Mouse (Mus musculus) C3H10T1/2 (cell line): ENCODE data around the gene Ankrd28. TPM values are rescaled to one million over a fixed set of nuclear protein-coding genes. Genes with fewer than 3 reads are reported as not detected.

Experiments used
- polyA plus RNA-seq, 2 experiments: library from polyadenylated mRNA; unstranded; fragments of >200 nt; fragmentation: generic; extraction: Trizol; gene quantifications; one replicate each; pipeline ENCODE4 v1.2.1; 2012; ENCODE audit warnings: missing spikeins in 2 of 2

The Ankrd28 gene
- 1 to 10 TPM in 1 of 2 experiments, under 1 TPM in 1; 0.80 to 6.0 TPM for polyA plus RNA-seq

GRCm38 (mm10) chr14:31830571-31831369 is at the start of gene Ankrd28:
TSS of gene Ankrd28 (minus strand) at chr14:31830651.

Other genes with a start within 250 kb of the Ankrd28 start
- gene Colq, start 239.3 kb downstream of the Ankrd28 start, polyA plus RNA-seq: under 1 TPM; 0.02 to 0.17 TPM
- gene Gm49387, start 189.8 kb downstream of the Ankrd28 start, polyA plus RNA-seq: not detected
- 10 to 100 TPM; 15.2 to 53.8 TPM for gene Btd, start 189.6 kb downstream of the Ankrd28 start, polyA plus RNA-seq
- 10 to 100 TPM in 1 of 2 experiments, 1 to 10 TPM in 1; 1.5 to 12.1 TPM for gene Hacl1, start 189.4 kb downstream of the Ankrd28 start, polyA plus RNA-seq
- gene Galnt15, start 198.3 kb upstream of the Ankrd28 start, polyA plus RNA-seq: 1 to 10 TPM in 1 of 2 experiments, under 1 TPM in 1; 0.44 to 1.2 TPM